Mouse (Mus musculus): ENCODE results near the gene Gdf10. TPM values are rescaled to one million over a fixed set of nuclear protein-coding genes. Genes with fewer than 3 reads are reported as not detected.

Gene Gdf10
- 10 to 100 TPM in 3 of 4 experiments, 1 to 10 TPM in 1; 9.9 to 18.5 (median 13.3) TPM for total RNA-seq (2022)

DNA sequence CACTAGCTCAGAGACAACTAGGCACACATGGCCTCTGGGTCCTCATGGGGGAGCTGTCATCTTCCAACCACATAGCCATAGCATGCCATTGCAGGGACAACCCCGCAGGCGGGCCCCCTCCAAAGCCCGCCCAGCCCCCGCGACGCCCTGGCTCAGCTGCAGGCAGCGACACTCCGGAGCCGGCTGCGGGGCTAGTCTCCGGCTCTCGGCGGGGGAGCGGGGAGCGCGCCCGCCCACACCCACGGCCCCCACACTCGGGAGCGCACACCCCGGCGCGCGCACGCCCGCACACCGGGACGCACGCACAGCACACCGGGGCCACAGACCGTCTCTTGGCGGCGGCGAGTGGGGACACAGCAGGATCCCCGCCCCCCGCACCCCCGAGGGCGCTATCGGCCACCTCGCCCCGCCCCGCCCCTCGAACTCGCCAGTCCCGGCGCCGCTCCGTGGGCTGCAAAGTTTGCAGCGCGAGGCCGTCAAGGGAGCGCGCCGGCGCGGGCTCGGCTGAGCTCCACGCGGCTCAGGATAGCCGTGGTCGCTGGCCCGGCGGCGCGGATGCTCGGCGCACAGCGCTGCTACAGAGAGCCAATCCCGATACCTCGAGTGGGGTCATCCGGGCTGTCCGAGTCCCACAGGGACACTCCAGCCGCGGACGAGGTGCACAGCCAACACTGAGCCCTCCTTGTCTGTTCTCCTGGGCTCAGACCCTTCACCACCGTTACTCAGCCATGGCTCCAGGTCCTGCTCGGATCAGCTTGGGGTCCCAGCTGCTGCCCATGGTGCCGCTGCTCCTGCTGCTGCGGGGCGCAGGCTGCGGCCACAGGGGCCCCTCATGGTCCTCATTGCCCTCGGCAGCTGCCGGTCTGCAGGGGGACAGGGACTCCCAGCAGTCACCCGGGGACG, at the start of gene Gdf10:
Gene Gdf10 (plus strand): TSS at position 420 of the 903 bp plus-strand sequence.
- DNase-seq, result no peak

DNA sequence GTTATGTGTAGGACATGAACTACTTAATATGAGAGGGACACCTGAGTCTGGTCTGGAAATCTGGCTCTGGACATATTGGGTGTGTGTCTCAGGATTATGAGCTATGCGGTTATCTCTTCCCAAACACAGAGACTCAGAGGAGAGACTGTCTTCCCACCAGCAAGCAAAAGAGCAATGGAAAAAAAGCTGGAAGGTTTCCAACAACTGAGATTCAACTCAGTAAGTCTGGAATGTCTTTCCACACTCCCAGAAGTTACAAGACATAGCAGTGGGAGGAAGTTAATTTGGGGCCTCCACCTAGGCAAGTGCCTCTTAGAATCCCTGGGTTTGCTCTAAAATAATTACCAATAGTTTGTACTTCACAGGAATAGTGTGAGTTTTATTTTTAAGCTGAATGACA, 44.6 kb upstream of the Gdf10 start:
- no peak for DNase-seq

GRCm38 (mm10) chr14:33880236-33880635, 43.2 kb upstream of the Gdf10 start:
- DNase-seq, result no peak

DNA sequence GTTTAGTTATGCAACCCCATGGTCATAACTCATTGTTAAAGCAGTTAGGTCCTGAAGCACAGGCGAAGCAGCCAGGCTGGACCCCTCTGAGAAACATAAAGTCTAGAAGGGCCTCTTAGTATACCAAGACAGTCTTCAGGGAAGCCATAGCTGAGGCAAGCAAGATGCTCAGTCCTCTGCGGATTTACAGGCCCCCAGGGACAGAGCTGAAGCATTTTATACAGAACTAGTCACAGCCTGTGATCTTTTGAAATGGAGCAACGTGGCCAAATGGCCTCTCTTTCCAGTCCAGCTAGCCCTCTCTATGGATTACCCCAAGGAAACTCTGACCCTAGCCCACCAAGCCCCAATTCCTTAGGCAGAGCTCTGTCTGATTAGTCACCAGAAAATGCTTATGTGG, 41.9 kb upstream of the Gdf10 start:
- no peak for DNase-seq

GRCm38 (mm10) chr14:33883046-33883445, 40.3 kb upstream of the Gdf10 start:
- no peak for DNase-seq

- DNase-seq, result no peak
Measured at GRCm38 (mm10) chr14:33885466-33885865, 37.9 kb upstream of the Gdf10 start.

DNA sequence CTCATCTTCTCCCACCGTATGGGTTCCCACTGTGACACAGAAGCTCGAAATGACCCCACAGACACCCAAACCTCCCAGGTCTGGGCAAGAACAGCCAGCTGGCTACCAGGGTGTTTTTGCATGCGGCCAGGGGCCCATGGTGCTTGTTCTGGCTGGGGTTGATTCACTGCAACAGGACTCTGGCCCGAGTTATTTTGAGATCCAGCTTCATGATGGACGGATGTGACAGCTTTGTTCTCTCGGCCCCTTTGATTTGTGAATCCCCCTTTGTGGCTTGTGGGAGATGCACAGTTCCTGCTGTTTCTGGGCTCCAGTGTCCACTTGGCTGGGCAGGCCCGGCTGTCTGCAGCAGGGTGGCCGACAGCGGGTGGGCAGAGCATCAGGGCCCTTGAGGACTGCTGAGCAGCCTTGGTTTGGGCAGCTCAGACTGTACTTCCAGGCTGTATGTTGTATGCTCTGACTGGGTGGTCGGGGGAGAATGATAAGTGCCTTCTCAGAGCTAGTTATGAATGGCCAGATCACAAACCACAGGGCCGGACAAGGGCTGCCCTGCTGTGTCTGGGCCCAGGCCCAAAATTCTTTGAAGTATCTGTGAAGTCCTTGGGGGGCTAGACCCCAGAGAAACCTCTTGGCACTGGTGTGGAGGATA, 34.9 kb upstream of the Gdf10 start:
- DNase-seq, result no peak

GRCm38 (mm10) chr14:33889971-33890370, 33.4 kb upstream of the Gdf10 start:
- DNase-seq, result no peak

DNA sequence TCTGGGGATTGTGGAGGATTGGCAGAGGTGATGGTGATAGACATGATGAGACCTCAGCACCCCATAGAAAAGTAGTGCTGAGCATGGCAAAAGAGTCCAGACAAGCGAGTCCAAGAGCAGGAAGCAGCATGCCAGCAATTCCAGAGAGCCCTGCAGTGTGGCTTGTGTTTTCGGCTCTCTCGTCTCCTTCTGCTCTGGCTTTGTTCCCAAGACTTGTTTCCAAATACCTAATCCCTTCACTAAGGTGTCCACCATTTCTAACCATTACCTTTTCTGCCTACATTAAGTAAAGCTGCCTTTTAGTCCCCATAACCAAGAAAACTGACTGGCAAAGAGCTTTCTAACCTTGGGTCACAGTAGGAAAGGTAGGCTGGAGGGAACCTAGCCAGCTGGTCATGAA, 31.9 kb upstream of the Gdf10 start:
- DNase-seq, result no peak

DNA sequence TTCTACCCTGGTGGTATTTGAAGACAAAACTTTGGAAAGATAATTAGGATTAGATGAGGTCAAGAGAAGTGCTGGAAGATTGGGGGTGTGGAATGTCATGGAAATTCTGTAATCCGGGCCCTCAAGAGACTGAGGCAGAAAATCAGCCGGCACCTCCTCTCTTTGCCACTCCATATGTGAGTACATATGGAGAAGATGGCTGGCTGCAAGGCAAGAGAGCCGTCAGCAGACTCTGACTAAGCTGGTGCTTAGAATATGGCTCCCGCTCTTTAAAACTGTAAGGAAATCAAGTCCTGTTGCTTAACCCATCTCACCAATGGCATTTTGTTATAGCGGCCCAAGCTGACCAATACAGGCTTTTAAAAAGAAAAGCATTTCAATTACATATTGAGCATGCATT, 27.6 kb upstream of the Gdf10 start:
- DNase-seq, result no peak

- DNase-seq, result no peak
Measured at GRCm38 (mm10) chr14:33896628-33897300, 26.6 kb upstream of the Gdf10 start.

- DNase-seq, result no peak
Measured at GRCm38 (mm10) chr14:33902783-33903182, 20.6 kb upstream of the Gdf10 start.

DNA sequence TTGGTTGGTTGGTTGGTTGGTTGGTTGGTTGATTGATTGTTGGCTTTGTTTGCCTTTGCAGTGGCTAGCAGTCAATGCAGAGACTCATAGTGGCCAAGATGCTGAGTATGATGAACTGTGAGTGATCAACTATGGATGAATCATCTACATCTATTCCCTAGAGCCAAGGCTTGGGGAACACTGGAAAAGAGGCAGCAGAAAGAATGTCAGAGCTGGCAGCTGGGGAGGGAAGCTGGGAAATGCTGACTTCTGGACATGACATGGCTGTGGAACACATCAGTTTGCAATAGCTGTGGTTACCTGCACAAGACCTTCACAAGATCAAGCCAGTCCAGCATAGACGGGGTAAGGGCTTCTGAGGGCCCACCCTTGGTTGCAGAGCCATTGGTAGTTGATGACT, 20.2 kb upstream of the Gdf10 start:
- DNase-seq, result no peak

GRCm38 (mm10) chr14:33904851-33905250, 18.5 kb upstream of the Gdf10 start:
- no peak for DNase-seq

DNA sequence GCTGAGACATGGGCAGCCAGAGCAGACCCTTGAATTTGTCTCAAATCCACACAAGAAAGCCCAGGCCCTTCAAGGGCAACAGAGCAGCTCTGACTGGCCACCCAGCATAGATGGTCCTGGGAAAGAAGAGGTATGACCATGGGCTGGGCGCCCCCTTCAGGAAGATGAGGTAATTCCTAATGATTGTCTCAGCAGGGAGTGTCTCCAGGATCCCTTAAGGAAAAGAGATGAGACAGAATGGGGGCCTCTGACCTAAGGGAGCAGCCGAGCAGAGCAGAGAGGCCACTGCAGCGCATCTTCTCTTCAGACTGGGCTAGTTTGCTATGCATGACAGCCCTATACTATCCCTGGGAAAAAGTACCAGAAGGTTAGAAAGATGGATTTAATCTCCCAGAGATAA, 9.7 kb upstream of the Gdf10 start:
- DNase-seq, result peak; percentile 33

DNA sequence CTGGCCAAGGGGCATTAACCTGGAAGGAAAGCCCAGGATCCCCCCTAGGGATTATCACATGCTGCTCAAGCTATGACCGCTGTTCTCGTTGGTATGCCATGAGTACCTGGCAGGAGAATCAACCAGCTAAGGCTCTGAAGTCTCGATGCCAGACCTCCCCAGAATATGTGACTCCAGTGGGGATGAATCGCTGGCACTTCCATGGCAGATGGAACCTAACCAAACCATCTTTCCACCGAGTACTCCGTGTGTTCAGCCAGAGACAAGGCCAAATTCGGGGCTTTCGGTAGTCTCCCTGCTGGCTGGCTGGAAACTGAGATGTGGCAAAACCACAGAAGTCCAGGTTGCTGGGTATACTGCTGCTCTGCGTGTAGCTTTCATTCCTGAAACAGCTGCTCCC, 9.2 kb upstream of the Gdf10 start:
- no peak for DNase-seq

- DNase-seq, result no peak
Measured at GRCm38 (mm10) chr14:33920727-33921559, 2.4 kb upstream of the Gdf10 start.

DNA sequence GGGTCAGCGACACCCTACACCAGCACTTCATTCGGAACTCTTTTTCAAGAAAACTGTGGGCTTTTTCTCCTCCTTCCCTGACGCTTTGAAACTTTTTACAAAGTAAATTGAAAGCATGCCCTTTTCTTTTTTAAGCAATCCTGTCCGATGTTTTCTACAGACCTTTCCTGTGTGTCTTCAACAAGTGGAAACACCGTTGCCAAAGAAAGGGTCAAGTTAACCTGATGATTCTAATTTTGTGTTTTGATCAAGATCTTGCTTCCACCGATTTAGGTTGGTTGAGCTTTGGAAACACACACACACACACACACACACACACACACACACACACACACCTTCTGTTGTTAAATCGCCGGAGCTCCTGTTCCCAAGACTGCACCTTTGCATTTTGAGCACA, 618 bp upstream of the Gdf10 start:
- no peak for DNase-seq

DNA sequence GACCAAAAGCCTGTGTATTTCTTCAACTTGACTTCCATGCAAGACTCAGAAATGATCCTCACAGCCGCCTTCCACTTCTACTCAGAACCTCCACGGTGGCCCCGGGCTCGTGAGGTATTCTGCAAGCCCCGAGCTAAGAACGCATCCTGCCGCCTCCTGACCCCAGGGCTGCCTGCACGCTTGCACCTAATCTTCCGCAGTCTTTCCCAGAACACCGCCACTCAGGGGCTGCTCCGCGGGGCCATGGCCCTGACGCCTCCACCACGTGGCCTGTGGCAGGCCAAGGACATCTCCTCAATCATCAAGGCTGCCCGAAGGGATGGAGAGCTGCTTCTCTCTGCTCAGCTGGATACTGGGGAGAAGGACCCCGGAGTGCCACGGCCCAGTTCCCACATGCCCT, 8.5 kb downstream of the Gdf10 start:
- no peak for DNase-seq

DNA sequence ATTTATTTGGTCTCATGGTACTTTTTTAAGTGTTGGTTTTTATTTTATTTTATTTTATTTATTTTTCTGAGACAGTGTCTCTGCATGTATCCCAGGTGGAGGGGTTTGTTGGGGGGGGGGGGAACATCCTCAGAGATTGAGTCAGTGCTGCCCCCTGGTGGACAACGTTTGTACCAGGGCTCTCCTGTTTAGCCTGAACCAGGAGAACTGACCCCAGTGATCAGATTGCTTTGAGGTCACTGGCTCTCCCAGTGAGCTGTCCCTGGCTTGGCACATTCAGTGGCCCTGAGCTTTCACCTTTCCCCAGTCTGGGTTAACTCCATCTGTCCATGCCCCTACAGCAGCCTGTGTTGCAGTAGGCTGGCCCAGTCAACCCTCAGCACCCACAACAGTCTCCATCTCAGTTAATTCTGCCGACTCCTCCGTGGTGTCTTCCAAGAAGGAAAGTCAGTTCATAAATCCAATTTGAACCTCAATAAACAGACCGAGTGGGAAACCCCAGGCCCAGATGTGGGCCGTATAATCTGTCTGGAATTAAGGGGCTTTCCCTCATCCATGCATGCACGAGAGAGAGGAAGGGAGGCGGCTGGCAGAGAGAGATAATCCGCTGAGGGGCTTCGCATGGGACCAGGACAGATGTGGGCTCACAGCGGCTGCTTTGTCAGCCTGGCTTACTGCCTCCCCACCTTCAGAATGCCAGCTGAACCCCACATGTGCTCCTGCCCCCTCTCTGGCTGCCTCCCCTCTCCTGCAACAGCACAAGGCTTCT, 9.7 kb downstream of the Gdf10 start:
- peak; percentile 45 for DNase-seq

GRCm38 (mm10) chr14:33933778-33934317, 10.5 kb downstream of the Gdf10 start:
- DNase-seq, result no peak
